Mouse (Mus musculus) forebrain, embryonic 10.5 days (tissue): ENCODE measurements at regions not wholly inside any gene's neighbourhood (a gene's known extent, or its start where the extent isn't known, plus 50 kb on each side); places are given as distances from the start of the nearest gene placed in this dataset.
A peak's percentile ranks its signal among the peaks of the same experiment; 100 is the strongest.

Source experiments
- DNase-seq: peaks from one replicate; pipeline ENCODE4 v3.0.0-alpha.2; 2017; ENCODE audit warnings: low spot score; ENCODE audit errors: extremely low spot score
- H3K27ac ChIP-seq: fragments of 300-500 bp; sonication (generic); 2 replicates; pipeline ENCODE4 v1.5.1; 2016; ENCODE audit warnings: mild to moderate bottlenecking
- H3K27me3 ChIP-seq: fragments of 300-500 bp; sonication (generic); 2 replicates; pipeline ENCODE4 v1.6.1; 2016; ENCODE audit warnings: mild to moderate bottlenecking; ENCODE audit not compliant: poor library complexity, severe bottlenecking
- H3K36me3 ChIP-seq: fragments of 300-500 bp; sonication (generic); replicated peaks from 2 replicates; pipeline ENCODE4 v1.6.1; 2016; ENCODE audit warnings: mild to moderate bottlenecking, moderate library complexity
- H3K4me1 ChIP-seq: fragments of 300-500 bp; sonication (generic); 2 replicates; pipeline ENCODE4 v1.6.1; 2016
- H3K4me3 ChIP-seq: fragments of 300-500 bp; sonication (generic); 2 replicates; pipeline ENCODE4 v1.5.1; 2016; ENCODE audit warnings: mild to moderate bottlenecking, moderate library complexity
- H3K9me3 ChIP-seq: fragments of 300-500 bp; sonication (generic); 2 replicates; pipeline ENCODE4 v1.6.1; 2016; ENCODE audit warnings: mild to moderate bottlenecking, moderate library complexity
- WGBS: fragments of 180-500 bp; shearing (Covaris S2); methylation state at CpG from one replicate; pipeline ENCODE4 v1.1.7; 2016; 5-methylcytosine and 5-hydroxymethylcytosine counted together

- Histone ChIP-seq H3K4me1 (peaks cover 23% of the 10 kb centered on the region), H3K4me3 (no peak overlapping the region), H3K36me3 (no peaks in the 10 kb centered on the region), H3K27me3 (0 out of 2 replicates have a peak, but pooled peaks cover 16% of the 10 kb centered on the region), H3K27ac (no peak overlapping the region), H3K9me3 (no peaks in the 10 kb centered on the region)
- 92% methylated on average over 7 of the region's 7 CpGs for WGBS
- no peak for DNase-seq
Measured at GRCm38 (mm10) chr3:50899830-50900350, 324.4 kb upstream of the Noct start.

GRCm38 (mm10) chr3:50900566-50900965 lies 323.7 kb upstream of the Noct start:
- no peak overlapping the region for H3K4me3 ChIP-seq
- 0 out of 2 replicates have a peak, but pooled peaks cover 16% of the 10 kb centered on the region for H3K27me3 ChIP-seq
- no peak overlapping the region for H3K27ac ChIP-seq
- no peaks in the 10 kb centered on the region for H3K36me3 ChIP-seq
- DNase-seq = no peak
- 94% methylated on average over 9 of the region's 9 CpGs for WGBS
- H3K4me1 ChIP-seq = peaks cover 30% of the 10 kb centered on the region
- H3K9me3 ChIP-seq = no peaks in the 10 kb centered on the region

- no peaks in the 10 kb centered on the region for H3K36me3 ChIP-seq
- no peak overlapping the region for H3K27ac ChIP-seq
- peaks cover 36% of the 10 kb centered on the region for H3K4me1 ChIP-seq
- H3K9me3 ChIP-seq = no peaks in the 10 kb centered on the region
- H3K4me3 ChIP-seq = no peak overlapping the region
- H3K27me3 ChIP-seq = 0 out of 2 replicates have a peak, but pooled peaks cover 16% of the 10 kb centered on the region
- no peak for DNase-seq
- 93% methylated on average over 10 of the region's 10 CpGs for WGBS
Measured at GRCm38 (mm10) chr3:50901321-50901720, 322.9 kb upstream of the Noct start.

- Histone ChIP-seq H3K9me3 (no peaks in the 10 kb centered on the region), H3K4me3 (no peak overlapping the region), H3K27ac (0 out of 2 replicates have a peak overlapping the region, but pooled peaks have one; percentile 11), H3K36me3 (no peaks in the 10 kb centered on the region), H3K27me3 (peaks cover 28% of the 10 kb centered on the region), H3K4me1 (peaks cover 38% of the 10 kb centered on the region)
- 65% methylated on average over 7 of the region's 7 CpGs for WGBS
- DNase-seq = no peak
Measured at GRCm38 (mm10) chr3:50902933-50903332, 321.3 kb upstream of the Noct start.

GRCm38 (mm10) chr3:50904716-50905116 lies 319.5 kb upstream of the Noct start:
- DNase-seq = no peak
- Histone ChIP-seq H3K27ac (peak overlapping the region; percentile 80), H3K4me1 (peaks cover 36% of the 10 kb centered on the region), H3K9me3 (no peaks in the 10 kb centered on the region), H3K4me3 (no peak overlapping the region), H3K27me3 (peaks cover 28% of the 10 kb centered on the region), H3K36me3 (no peaks in the 10 kb centered on the region)
- 17% methylated on average over 7 of the region's 7 CpGs for WGBS

- Histone ChIP-seq H3K4me1 (peaks cover 36% of the 10 kb centered on the region), H3K9me3 (no peaks in the 10 kb centered on the region), H3K36me3 (no peaks in the 10 kb centered on the region), H3K4me3 (peak overlapping the region; percentile 46), H3K27ac (peak overlapping the region; percentile 80), H3K27me3 (peaks cover 28% of the 10 kb centered on the region)
- DNase-seq = no peak
- WGBS = 8% methylated on average over 16 of the region's 16 CpGs
Measured at GRCm38 (mm10) chr3:50905274-50905992, 318.8 kb upstream of the Noct start.

GRCm38 (mm10) chr3:50905993-50906831 lies 318.0 kb upstream of the Noct start:
- Histone ChIP-seq H3K36me3 (no peaks in the 10 kb centered on the region), H3K27me3 (peaks cover 28% of the 10 kb centered on the region), H3K4me1 (peaks cover 37% of the 10 kb centered on the region), H3K9me3 (no peaks in the 10 kb centered on the region), H3K27ac (peak overlapping the region; percentile 80), H3K4me3 (peak overlapping the region; percentile 46)
- DNase-seq = peak; percentile 90
- 13% methylated on average over 32 of the region's 32 CpGs for WGBS

GRCm38 (mm10) chr3:50912980-50913518 lies 311.2 kb upstream of the Noct start:
- H3K4me1 ChIP-seq = peaks cover 23% of the 10 kb centered on the region
- 76% methylated on average over 5 of the region's 5 CpGs for WGBS
- peak overlapping the region; percentile 67; the same call in 1 of the 2 replicates for H3K27ac ChIP-seq
- no peak overlapping the region for H3K4me3 ChIP-seq
- no peaks in the 10 kb centered on the region for H3K9me3 ChIP-seq
- H3K36me3 ChIP-seq = no peaks in the 10 kb centered on the region
- DNase-seq = no peak
- no peaks in the 10 kb centered on the region for H3K27me3 ChIP-seq

GRCm38 (mm10) chr3:50914866-50915365 lies 309.3 kb upstream of the Noct start:
- Histone ChIP-seq H3K9me3 (no peaks in the 10 kb centered on the region), H3K4me3 (no peak overlapping the region), H3K4me1 (peaks cover 23% of the 10 kb centered on the region), H3K27me3 (no peaks in the 10 kb centered on the region), H3K36me3 (no peaks in the 10 kb centered on the region), H3K27ac (peak overlapping the region; percentile 8; the same call in 1 of the 2 replicates)
- 87% methylated on average over 14 of the region's 14 CpGs for WGBS
- DNase-seq = no peak

- H3K27me3 ChIP-seq = no peaks in the 10 kb centered on the region
- no peak overlapping the region for H3K27ac ChIP-seq
- H3K4me3 ChIP-seq = no peak overlapping the region
- H3K4me1 ChIP-seq = peaks cover 20% of the 10 kb centered on the region
- DNase-seq = no peak
- no peaks in the 10 kb centered on the region for H3K36me3 ChIP-seq
- H3K9me3 ChIP-seq = no peaks in the 10 kb centered on the region
- 88% methylated on average over 5 of the region's 5 CpGs for WGBS
Measured at GRCm38 (mm10) chr3:50916305-50916854, 307.9 kb upstream of the Noct start.

GRCm38 (mm10) chr3:50922347-50922746 lies 301.9 kb upstream of the Noct start:
- WGBS = 97% methylated on average over 10 of the region's 10 CpGs
- H3K27me3 ChIP-seq = no peaks in the 10 kb centered on the region
- DNase-seq = no peak
- peaks cover 18% of the 10 kb centered on the region; the same call in 1 of the 2 replicates for H3K4me1 ChIP-seq
- no peaks in the 10 kb centered on the region for H3K36me3 ChIP-seq
- no peak overlapping the region for H3K4me3 ChIP-seq
- H3K9me3 ChIP-seq = no peaks in the 10 kb centered on the region
- H3K27ac ChIP-seq = no peak overlapping the region

GRCm38 (mm10) chr3:50922832-50923231 lies 301.4 kb upstream of the Noct start:
- H3K36me3 ChIP-seq = no peaks in the 10 kb centered on the region
- WGBS = 89% methylated on average over 5 of the region's 5 CpGs
- no peak for DNase-seq

More at GRCm38 (mm10) chr3:50922832-50923231, 301.4 kb upstream of the Noct start:
- Histone ChIP-seq H3K4me3 (no peak overlapping the region), H3K9me3 (no peaks in the 10 kb centered on the region), H3K27me3 (no peaks in the 10 kb centered on the region), H3K27ac (no peak overlapping the region), H3K4me1 (peaks cover 18% of the 10 kb centered on the region; the same call in 1 of the 2 replicates)
